Mouse (Mus musculus) liver, adult 2 months (tissue): ENCODE data around the gene Mpzl3.

Experiments
- CTCF ChIP-seq: fragments of 200-500 bp; IDR thresholded peaks from 2 replicates; pipeline ENCODE4 v1.5.1; 2011; ENCODE audit warnings: low read depth, low read length, control low read depth
- POLR2A ChIP-seq: fragments of 200-500 bp; IDR thresholded peaks from 2 replicates; pipeline ENCODE4 v1.6.1; 2011; ENCODE audit warnings: low read length, control low read depth; ENCODE audit not compliant: insufficient read depth; ENCODE audit errors: extremely low read depth

GRCm38 (mm10) chr9:45030341-45030740 lies 24.6 kb upstream of the Mpzl3 start:
- TF ChIP-seq POLR2A, result no peak
- no peak for TF ChIP-seq CTCF
